Mouse (Mus musculus) embryo, embryonic 11 days (tissue): ENCODE measurements around the gene Aldh2.
"Not testable (repeated sequence)": the region's sequence is repeated elsewhere in the genome, so short reads cannot be mapped to it uniquely, and the experiment has no call there.

Experiments
- DNase-seq: peaks from one replicate; pipeline ENCODE4 v3.0.0-alpha.2; 2015

The Aldh2 gene

GRCm38 (mm10) chr5:121545793-121546529 lies 47.7 kb downstream of the Aldh2 start, which contains the start of gene Mapkapk5:
Gene Mapkapk5 (minus strand): TSS chr5:121545905.
- DNase-seq = peak; percentile 96

- DNase-seq = peak; percentile 51
Observed at GRCm38 (mm10) chr5:121544910-121545792, 48.5 kb downstream of the Aldh2 start, which contains the start of the genes Adam1a and Gm42878. Gene Adam1a (minus strand): TSS chr5:121545482. Gene Gm42878 (minus strand): TSS chr5:121545482.

GRCm38 (mm10) chr5:121543370-121543769 lies 50.3 kb downstream of the Aldh2 start:
- no peak for DNase-seq

GRCm38 (mm10) chr5:121541235-121541634 lies 52.4 kb downstream of the Aldh2 start:
- DNase-seq = no peak

- DNase-seq = no peak
Observed at GRCm38 (mm10) chr5:121540066-121540465, 53.6 kb downstream of the Aldh2 start.

DNA sequence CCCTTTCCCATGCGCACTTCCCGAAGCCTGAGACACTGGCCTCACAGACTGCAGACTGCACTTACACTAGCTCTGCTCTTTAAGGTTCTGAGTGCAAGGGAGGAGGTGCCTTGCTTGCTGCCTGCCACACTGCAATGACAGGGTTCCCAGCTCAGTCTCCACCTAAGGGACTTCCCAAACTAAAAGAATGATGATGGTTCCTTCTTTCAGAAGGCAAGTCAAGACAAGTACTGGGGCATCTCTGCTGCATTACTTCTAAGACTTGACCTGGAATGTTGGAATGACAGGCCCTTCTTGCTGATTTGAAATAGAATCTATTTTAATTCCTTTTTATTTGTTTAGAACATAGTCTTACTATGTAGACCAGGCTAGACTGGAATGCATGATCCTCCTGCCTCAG lies 56.0 kb downstream of the Aldh2 start:
- no peak for DNase-seq

GRCm38 (mm10) chr5:121536921-121537555 lies 56.6 kb downstream of the Aldh2 start:
- no peak for DNase-seq

GRCm38 (mm10) chr5:121535116-121535515 lies 58.5 kb downstream of the Aldh2 start:
- no peak for DNase-seq

GRCm38 (mm10) chr5:121534521-121534920 lies 59.1 kb downstream of the Aldh2 start:
- DNase-seq = peak; percentile 12

- peak; percentile 8 for DNase-seq
Observed at GRCm38 (mm10) chr5:121526961-121527360, 66.7 kb downstream of the Aldh2 start.

- DNase-seq = no peak
Observed at GRCm38 (mm10) chr5:121526526-121526925, 67.1 kb downstream of the Aldh2 start.

GRCm38 (mm10) chr5:121525774-121526450 lies 67.7 kb downstream of the Aldh2 start:
- DNase-seq = no peak

- not testable (repeated sequence) for DNase-seq
Observed at GRCm38 (mm10) chr5:121519758-121520157, 73.9 kb downstream of the Aldh2 start.

DNA sequence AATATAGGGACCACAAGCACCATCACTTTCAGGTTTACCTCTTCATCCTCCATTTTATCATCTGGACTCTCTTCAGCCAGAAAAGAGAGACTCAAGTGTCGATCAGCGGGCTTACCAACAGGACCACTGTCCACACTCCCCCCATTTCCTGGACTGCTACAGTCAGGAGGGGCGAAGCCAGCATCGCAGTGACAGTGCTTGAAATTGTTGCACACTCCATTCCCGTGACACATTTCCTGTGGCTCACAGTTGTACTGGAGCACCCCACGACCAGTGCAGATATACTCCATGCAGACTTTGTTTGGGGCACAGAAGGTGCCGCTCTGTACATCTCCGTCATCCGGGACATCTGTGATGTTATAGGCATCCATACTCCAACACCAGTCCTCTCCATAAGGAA lies 74.6 kb downstream of the Aldh2 start:
- no peak for DNase-seq
